Comparison of ENCODE assay signal across 8 mouse cellular contexts in genomic region chr6:127105107-127105506, GRCm38 (mm10). TPM values are rescaled to one million over a fixed set of nuclear protein-coding genes. Genes with fewer than 3 reads are reported as not detected.
DNase-seq lines count a peak whose midpoint lies in the region; ATAC-seq and TF ChIP-seq lines count a peak whose summit lies in the region.

No protein-coding gene starts in this region.

- TF ChIP-seq RAD21 in CH12.LX (IDR thresholded peaks at IDR 0.05; ENCODE audit: low read depth, low read length) = peak; percentile 46

- H3K4me3 ChIP-seq in CH12.LX (replicated peaks in 1 of 3; ENCODE audit: low read depth in 2 of 3, low read length in 2 of 3, poor library complexity in 1 of 3) = no peak overlapping the region
- no peak overlapping the region for H3K4me3 ChIP-seq in liver, postnatal 0 days (ENCODE audit: low read depth, low read length)

- H3K4me1 ChIP-seq in CH12.LX (ENCODE audit: control insufficient read depth in 1 of 2, insufficient read depth in 2 of 2) = peaks cover 0 to 31% of the 10 kb centered on the region in 2 experiments; a peak in 2 of 4 replicates
- peaks cover 6% of the 10 kb centered on the region; the same call in 1 of the 2 replicates for H3K4me1 ChIP-seq in liver, postnatal 0 days (ENCODE audit: insufficient read depth)

- peak; percentile 38 for DNase-seq in kidney, adult 9 months
- DNase-seq in kidney, adult 11 months = no peak
- DNase-seq in A20 (ENCODE audit: low read depth, low spot score) = peak; percentile 59
- peak; percentile 49 for DNase-seq in CH12.LX (ENCODE audit: extremely low read depth)
- DNase-seq in embryo, embryonic 10.5 days (ENCODE audit: low spot score) = peak; percentile 72
- peak; percentile 55 for DNase-seq in liver, postnatal 0 days
- DNase-seq in thymus, postnatal 4 days = peak; percentile 76
- DNase-seq in yolk sac, embryonic 10.5 days (ENCODE audit: low spot score) = no peak

- no peak for ATAC-seq in liver, postnatal 0 days

- TF ChIP-seq CTCF in CH12.LX (conservative IDR thresholded peaks at IDR 0.05 in 1 of 2, IDR thresholded peaks at IDR 0.05 in 1 of 2; ENCODE audit: low read depth in 2 of 2, low read length in 2 of 2) = peak; percentile 36 to 60; a peak in 3 of 4 replicates
- TF ChIP-seq CTCF in liver, postnatal 0 days (IDR thresholded peaks at IDR 0.05; ENCODE audit: low read depth) = peak; percentile 69

- H3K4me2 ChIP-seq in CH12.LX (ENCODE audit: insufficient read depth, low read depth, poor library complexity, severe bottlenecking) = no peak overlapping the region
- H3K4me2 ChIP-seq in liver, postnatal 0 days (ENCODE audit: low read depth, low read length) = no peak overlapping the region

- peaks cover under 1% of the 10 kb centered on the region for H3K27me3 ChIP-seq in CH12.LX (replicated peaks)
- H3K27me3 ChIP-seq in liver, postnatal 0 days (ENCODE audit: insufficient read depth, low read length) = no peaks in the 10 kb centered on the region

- H3K27ac ChIP-seq in CH12.LX (ENCODE audit: insufficient read depth, low read depth) = no peak overlapping the region
- no peak overlapping the region for H3K27ac ChIP-seq in liver, postnatal 0 days (ENCODE audit: low read depth)

- TF ChIP-seq POLR2A in CH12.LX (IDR thresholded peaks at IDR 0.05; ENCODE audit: low read depth, low read length) = no peak

- TF ChIP-seq EP300 in CH12.LX (IDR thresholded peaks at IDR 0.05; ENCODE audit: low read length) = no peak
- no peak for TF ChIP-seq EP300 in liver, postnatal 0 days (IDR thresholded peaks at IDR 0.05; ENCODE audit: low read depth)

- 64% methylated on average over 6 of the region's 6 CpGs for WGBS in liver, postnatal 0 days (ENCODE audit: insufficient replicate concordance)

- H3K79me2 ChIP-seq in CH12.LX (replicated peaks; ENCODE audit: control insufficient read depth, extremely low read depth, insufficient read depth, poor library complexity, severe bottlenecking) = peaks cover 15% of the 10 kb centered on the region

- no peaks in the 10 kb centered on the region for H3K9me3 ChIP-seq in CH12.LX (replicated peaks; ENCODE audit: low read length)
- no peaks in the 10 kb centered on the region for H3K9me3 ChIP-seq in liver, postnatal 0 days (ENCODE audit: low read length)

- peaks cover 25 to 46% of the 10 kb centered on the region in 2 experiments for H3K36me3 ChIP-seq in CH12.LX (replicated peaks in 1 of 2; ENCODE audit: control insufficient read depth in 1 of 2, insufficient read depth in 1 of 2, low read length in 1 of 2)
- H3K36me3 ChIP-seq in liver, postnatal 0 days (replicated peaks; ENCODE audit: insufficient read depth, low read length) = no peaks in the 10 kb centered on the region

- H3K9ac ChIP-seq in CH12.LX (ENCODE audit: insufficient read depth, low read depth) = no peak overlapping the region
- no peak overlapping the region for H3K9ac ChIP-seq in liver, postnatal 0 days (replicated peaks)

- dilution Hi-C loops in CH12.LX (cut with MboI; ENCODE audit: extremely low pct_ligation_motif_present, extremely low pct_unique_long_range_greater_than_20kb, low sequenced_read_pairs) = no loop called here

- in situ Hi-C loops in CH12.LX (cut with MboI; ENCODE audit: low pct_ligation_motif_present, low pct_unique_long_range_greater_than_20kb, low sequenced_read_pairs) = loop anchor here (10.0 to 25.0 kb wide), 2 partner anchors 140 to 318 kb away; no protein-coding TSS in a partner anchor

TF ChIP-seq in CH12.LX, 34 proteins besides CTCF, POLR2A, EP300 and RAD21:
- TF ChIP-seq SMC3 (IDR thresholded peaks at IDR 0.05; ENCODE audit: low read depth, low read length) = peak; percentile 36
- no peak for TF ChIP-seq BHLHE40 (IDR thresholded peaks at IDR 0.05; ENCODE audit: low read depth, low read length)
- no peak for TF ChIP-seq POLR2AphosphoS2 (IDR thresholded peaks at IDR 0.05; ENCODE audit: low read depth, low read length)

RNA-seq across cellular contexts. Expression of gene Tigar, which starts 4.2 kb away (rescaled TPM):
- 8.9 and 12.4 TPM in 2 replicates for total RNA-seq in CH12.LX (2012; rRNA removed)
- total RNA-seq in CH12.LX (2014; rRNA removed) = 11.5 and 11.8 TPM in 2 replicates
- 18.6 and 20.8 TPM in 2 replicates for polyA plus RNA-seq in CH12.LX (2012; ENCODE audit: insufficient read length, low read depth)
- 0.88 and 1.2 TPM in 2 replicates for polyA plus RNA-seq in liver, postnatal 0 days (2015; fragmentation: Nextera tagmentation; extraction: Ambion mirVana)

RNA-seq across cellular contexts. Expression of gene Fgf23, which starts 32.4 kb away (rescaled TPM):
- total RNA-seq in CH12.LX (2012; rRNA removed) = not detected in 2 replicates
- total RNA-seq in CH12.LX (2014; rRNA removed) = not detected in 2 replicates
- not detected in 2 replicates for polyA plus RNA-seq in CH12.LX (2012; ENCODE audit: insufficient read length, low read depth)
- not detected in 2 replicates for polyA plus RNA-seq in liver, postnatal 0 days (2015; fragmentation: Nextera tagmentation; extraction: Ambion mirVana)

RNA-seq across cellular contexts. Expression of gene Ccnd2, which starts 46.9 kb away (rescaled TPM):
- total RNA-seq in CH12.LX (2012; rRNA removed) (99.4 and 146 TPM in 2 replicates), CH12.LX (2014; rRNA removed) (33.5 and 42.4 TPM in 2 replicates)
- 255 and 299 TPM in 2 replicates for polyA plus RNA-seq in CH12.LX (2012; ENCODE audit: insufficient read length, low read depth)
- polyA plus RNA-seq in liver, postnatal 0 days (2015; fragmentation: Nextera tagmentation; extraction: Ambion mirVana) = 35.7 and 38.4 TPM in 2 replicates

Comparison
In these comparisons a context has a peak if more than half of its experiments do, and no peak if none do; other contexts are left out.
1. DNase-seq: peak in kidney, adult 9 months (single experiment), A20 (single experiment), CH12.LX (single experiment), embryo, embryonic 10.5 days (single experiment), liver, postnatal 0 days (single experiment) and thymus, postnatal 4 days (single experiment); none in kidney, adult 11 months (single experiment) and yolk sac, embryonic 10.5 days (single experiment).